Mouse (Mus musculus) hindbrain, embryonic 11.5 days (tissue): Measurements from ENCODE around the gene Cyp51. TPM values are rescaled to one million over a fixed set of nuclear protein-coding genes. Genes with fewer than 3 reads are reported as not detected.
A peak's percentile ranks its signal among the peaks of the same experiment; 100 is the strongest.
"Not testable (repeated sequence)": the region's sequence is repeated elsewhere in the genome, so short reads cannot be mapped to it uniquely, and the experiment has no call there.

ENCODE experiments used
- ATAC-seq: fragments of 200-750 bp; cut with Nextera tagmentation; 2 replicates; pipeline ENCODE4 v1.8.0; 2017; ENCODE audit warnings: mild to moderate bottlenecking, moderate TSS enrichment, moderate library complexity; ENCODE audit not compliant: low FRiP score
- DNase-seq: peaks from one replicate; pipeline ENCODE4 v3.0.0-alpha.2; 2015; ENCODE audit warnings: low spot score
- H3K27ac ChIP-seq: fragments of 300-500 bp; sonication (generic); 2 replicates; pipeline ENCODE4 v1.5.1; 2014; ENCODE audit warnings: mild to moderate bottlenecking, low read depth, low read length
- H3K27me3 ChIP-seq: fragments of 300-500 bp; sonication (generic); 2 replicates; pipeline ENCODE4 v1.6.1; 2014; ENCODE audit warnings: mild to moderate bottlenecking, low read length, moderate library complexity, mixed read lengths; ENCODE audit not compliant: control insufficient read depth, insufficient read depth
- H3K36me3 ChIP-seq: fragments of 300-500 bp; sonication (generic); 2 replicates; pipeline ENCODE4 v1.6.1; 2014; ENCODE audit warnings: mild to moderate bottlenecking, low read length, moderate library complexity, mixed read lengths; ENCODE audit not compliant: control insufficient read depth, insufficient read depth
- H3K4me1 ChIP-seq: fragments of 300-500 bp; sonication (generic); replicated peaks from 2 replicates; pipeline ENCODE4 v1.6.1; 2014; ENCODE audit warnings: low read length, mixed read lengths; ENCODE audit not compliant: control insufficient read depth, insufficient read depth
- H3K4me2 ChIP-seq: fragments of 300-500 bp; sonication (generic); replicated peaks from 2 replicates; pipeline ENCODE4 v1.6.1; 2014; ENCODE audit warnings: mild to moderate bottlenecking, low read depth, low read length
- H3K4me3 ChIP-seq: fragments of 300-500 bp; sonication (generic); 2 replicates; pipeline ENCODE4 v1.5.1; 2014; ENCODE audit warnings: low read depth, low read length
- H3K9ac ChIP-seq: fragments of 300-500 bp; sonication (generic); 2 replicates; pipeline ENCODE4 v1.6.1; 2014; ENCODE audit warnings: low read depth, low read length
- H3K9me3 ChIP-seq: fragments of 300-500 bp; sonication (generic); 2 replicates; pipeline ENCODE4 v1.6.1; 2016; ENCODE audit warnings: low read length; ENCODE audit not compliant: control insufficient read depth
- WGBS: fragments of 180-500 bp; shearing (Covaris S2); extraction: QIAGEN DNeasy Blood & Tissue Kit; methylation state at CpG from one replicate; pipeline ENCODE4 v1.1.7; 2014; 5-methylcytosine and 5-hydroxymethylcytosine counted together
- polyA plus RNA-seq: library from polyadenylated mRNA; unstranded; fragments of >200 nt; fragmentation: Nextera tagmentation; extraction: Ambion mirVana; gene quantifications from 2 replicates; pipeline ENCODE4 v1.2.1, GENCODE M21; 2014

The Cyp51 gene
- polyA plus RNA-seq: 184 and 192 TPM in 2 replicates

- peaks cover 10% of the 10 kb centered on the region for H3K36me3 ChIP-seq
- peak within 1 kb of the TSS; percentile 86 for H3K9ac ChIP-seq
- 0 out of 2 replicates have a peak, but pooled peaks cover 2% of the 10 kb centered on the region for H3K4me1 ChIP-seq
- WGBS: under 1% methylated on average over 56 of the region's 59 CpGs
- H3K9me3 ChIP-seq: no peaks in the 10 kb centered on the region
- ATAC-seq: peak; percentile 98
- peak within 1 kb of the TSS; percentile 81 for H3K4me3 ChIP-seq
- H3K27me3 ChIP-seq: no peaks in the 10 kb centered on the region
- H3K27ac ChIP-seq: peak within 1 kb of the TSS; percentile 90
- DNase-seq: peak; percentile 96
- H3K4me2 ChIP-seq: peak within 1 kb of the TSS; percentile 51
These were observed at the start of gene Cyp51 for GRCm38 (mm10) chr5:4104341-4105040. Gene Cyp51 (minus strand): TSS chr5:4104746.

- Histone ChIP-seq H3K9ac (no peak overlapping the region), H3K4me3 (no peak overlapping the region), H3K4me2 (no peak overlapping the region), H3K4me1 (no peaks in the 10 kb centered on the region), H3K27ac (no peak overlapping the region), H3K9me3 (no peaks in the 10 kb centered on the region), H3K27me3 (no peaks in the 10 kb centered on the region), H3K36me3 (no peaks in the 10 kb centered on the region)
- 96% methylated on average over 5 of the region's 5 CpGs for WGBS
- ATAC-seq (no peak), DNase-seq (no peak)
These were observed 8.1 kb upstream of the Cyp51 start for GRCm38 (mm10) chr5:4112570-4113098.

- H3K4me2 ChIP-seq, H3K4me1 ChIP-seq, H3K9me3 ChIP-seq, H3K4me3 ChIP-seq, ATAC-seq, H3K36me3 ChIP-seq, H3K9ac ChIP-seq, DNase-seq, H3K27me3 ChIP-seq, H3K27ac ChIP-seq: not testable (repeated sequence)
- 61% methylated on average over 7 of the region's 7 CpGs for WGBS
These were observed 2.5 kb upstream of the Cyp51 start for GRCm38 (mm10) chr5:4107056-4107455.

- Histone ChIP-seq H3K36me3 (peaks cover 6% of the 10 kb centered on the region), H3K4me1 (0 out of 2 replicates have a peak, but pooled peaks cover 2% of the 10 kb centered on the region), H3K27ac (no peak overlapping the region), H3K4me3 (no peak overlapping the region), H3K9me3 (no peaks in the 10 kb centered on the region), H3K4me2 (no peak overlapping the region), H3K27me3 (no peaks in the 10 kb centered on the region), H3K9ac (no peak overlapping the region)
- no peak for DNase-seq
- ATAC-seq: no peak
- WGBS: 95% methylated on average over 2 of the region's 2 CpGs
These were observed 1.2 kb upstream of the Cyp51 start for GRCm38 (mm10) chr5:4105651-4106186.

- Histone ChIP-seq H3K9ac (peak overlapping the region; percentile 86), H3K9me3 (no peaks in the 10 kb centered on the region), H3K4me1 (0 out of 2 replicates have a peak, but pooled peaks cover 2% of the 10 kb centered on the region), H3K4me2 (peak overlapping the region; percentile 51), H3K27me3 (no peaks in the 10 kb centered on the region), H3K27ac (peak overlapping the region; percentile 90), H3K4me3 (peak overlapping the region; percentile 81), H3K36me3 (peaks cover 10% of the 10 kb centered on the region)
- 1% methylated on average over 40 of the region's 41 CpGs for WGBS
- no peak for DNase-seq
- ATAC-seq: peak; percentile 70
These were observed 763 bp downstream of the Cyp51 start for GRCm38 (mm10) chr5:4103626-4104340.

GRCm38 (mm10) chr5:4101770-4102169 is 2.8 kb downstream of the Cyp51 start:
- Histone ChIP-seq H3K9me3 (no peaks in the 10 kb centered on the region), H3K4me1 (0 out of 2 replicates have a peak, but pooled peaks cover 2% of the 10 kb centered on the region), H3K36me3 (peaks cover 10% of the 10 kb centered on the region), H3K9ac (no peak overlapping the region), H3K27me3 (no peaks in the 10 kb centered on the region), H3K27ac (no peak overlapping the region), H3K4me2 (no peak overlapping the region), H3K4me3 (no peak overlapping the region)
- WGBS: 91% methylated on average over 2 of the region's 2 CpGs
- no peak for DNase-seq
- no peak for ATAC-seq

GRCm38 (mm10) chr5:4101031-4101430 is 3.5 kb downstream of the Cyp51 start:
- no peak for ATAC-seq
- H3K4me2 ChIP-seq: no peak overlapping the region
- H3K4me3 ChIP-seq: no peak overlapping the region
- no peak overlapping the region for H3K9ac ChIP-seq
- no peak for DNase-seq
- H3K4me1 ChIP-seq: 0 out of 2 replicates have a peak, but pooled peaks cover 2% of the 10 kb centered on the region
- no peaks in the 10 kb centered on the region for H3K9me3 ChIP-seq
- H3K36me3 ChIP-seq: peaks cover 10% of the 10 kb centered on the region
- H3K27ac ChIP-seq: no peak overlapping the region
- no peaks in the 10 kb centered on the region for H3K27me3 ChIP-seq
- 93% methylated on average over 4 of the region's 4 CpGs for WGBS

- no peak for DNase-seq
- Histone ChIP-seq H3K9ac (no peak overlapping the region), H3K4me1 (no peaks in the 10 kb centered on the region), H3K27ac (no peak overlapping the region), H3K4me3 (no peak overlapping the region), H3K27me3 (no peaks in the 10 kb centered on the region), H3K4me2 (no peak overlapping the region), H3K36me3 (peaks cover 13% of the 10 kb centered on the region; the same call in 1 of the 2 replicates), H3K9me3 (no peaks in the 10 kb centered on the region)
- no peak for ATAC-seq
- WGBS: 95% methylated on average over 5 of the region's 5 CpGs
These were observed 10.1 kb downstream of the Cyp51 start for GRCm38 (mm10) chr5:4094471-4094870.
